Mouse (Mus musculus): ENCODE data around the gene Zfp36l2.
"Not testable (repeated sequence)": the region's sequence is repeated elsewhere in the genome, so short reads cannot be mapped to it uniquely, and the experiment has no call there.

Gene Zfp36l2

DNA sequence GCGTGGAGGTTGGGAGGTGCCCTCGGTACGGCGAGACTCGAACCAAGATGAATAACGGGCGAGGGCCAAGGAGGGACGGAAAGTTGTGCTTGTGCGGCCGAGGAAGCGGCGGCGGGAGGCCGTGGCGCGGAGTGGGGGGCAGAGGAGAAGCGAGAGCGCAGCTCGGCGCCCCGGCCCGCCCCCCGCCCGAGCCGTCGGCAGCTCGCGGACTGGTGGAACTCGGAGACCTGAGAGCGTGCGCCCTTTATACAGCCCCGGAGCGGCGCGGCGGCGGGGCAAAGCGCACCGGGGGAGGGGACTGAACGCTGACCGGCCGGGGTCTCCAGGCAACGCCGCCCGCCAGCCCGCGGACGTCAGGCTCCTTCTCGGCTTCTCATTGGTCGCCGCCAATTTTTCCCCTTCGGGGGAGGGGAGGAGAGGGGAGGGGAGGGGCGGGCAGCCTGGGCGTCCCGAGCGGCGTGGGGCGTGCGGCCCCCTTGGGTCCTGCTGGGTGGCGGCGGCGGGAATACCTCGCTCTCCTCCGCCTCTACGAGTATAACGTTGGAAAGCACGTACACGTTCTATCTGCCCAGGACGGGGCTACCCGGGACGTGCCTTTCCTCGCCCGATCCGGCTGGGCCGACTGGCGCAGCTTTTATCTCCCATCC lies at the start of gene Zfp36l2:
TSS of gene Zfp36l2 (minus strand) at position 221 of the 647 bp plus-strand sequence.
- peak; percentile 79 for DNase-seq (ENCODE audit: low read depth, low spot score)

DNA sequence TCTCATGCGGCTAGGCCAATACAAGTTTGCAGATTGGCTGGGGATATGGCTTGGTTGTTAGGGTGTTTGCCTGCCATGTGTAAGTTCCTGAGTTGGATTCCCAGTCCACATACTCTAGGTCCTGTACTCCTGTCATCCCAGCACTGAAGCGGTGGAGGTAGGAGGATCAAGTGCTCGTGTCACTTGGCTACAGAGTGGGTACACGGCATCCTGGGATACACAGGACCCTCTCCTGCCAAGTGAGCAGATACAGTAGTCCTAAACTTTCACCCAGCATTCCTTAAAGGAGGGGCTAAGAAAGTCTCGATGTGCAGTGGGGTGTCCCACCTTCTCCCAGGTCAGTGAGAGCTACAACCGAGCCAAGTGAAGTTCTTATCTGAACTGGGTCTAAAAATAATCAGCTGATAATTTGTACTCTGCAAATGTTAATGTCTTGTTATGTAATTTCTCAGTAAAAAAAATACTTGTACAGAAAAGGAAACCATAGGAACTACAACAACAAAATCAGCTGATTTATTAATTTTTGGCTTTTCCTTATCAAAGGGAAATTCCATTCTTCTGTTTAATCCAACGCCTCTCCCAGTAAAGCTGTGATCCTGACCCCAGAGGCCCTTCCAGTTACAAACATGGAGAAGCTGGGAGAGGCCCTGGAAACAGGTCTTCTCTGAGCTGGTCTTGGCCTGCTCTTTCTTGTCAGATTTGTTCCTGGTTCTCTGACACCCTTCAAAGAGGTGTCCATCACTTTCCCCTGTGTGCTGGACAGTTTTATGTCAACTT lies 49.2 kb upstream of the Zfp36l2 start:
- DNase-seq (ENCODE audit: low read depth, low spot score): no peak

- no peak for DNase-seq (ENCODE audit: low read depth, low spot score)
These were observed 47.7 kb upstream of the Zfp36l2 start for GRCm38 (mm10) chr17:84235399-84235928.

DNA sequence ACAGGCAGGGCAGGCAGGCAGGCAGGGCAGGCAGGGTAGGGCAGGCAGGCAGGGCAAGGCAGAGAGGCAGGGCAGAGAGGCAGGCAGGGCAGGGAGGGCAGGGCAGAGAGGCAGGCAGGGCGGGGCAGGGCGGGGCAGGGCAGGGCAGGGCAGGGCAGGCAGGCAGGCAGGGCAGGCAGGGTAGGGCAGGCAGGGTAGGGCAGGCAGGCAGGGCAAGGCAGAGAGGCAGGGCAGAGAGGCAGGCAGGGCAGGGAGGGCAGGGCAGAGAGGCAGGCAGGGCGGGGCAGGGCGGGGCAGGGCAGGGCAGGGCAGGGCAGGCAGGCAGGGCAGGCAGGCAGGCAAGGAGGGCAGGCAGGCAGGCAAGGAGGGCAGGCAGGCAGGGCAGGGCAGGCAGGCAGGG lies 47.0 kb upstream of the Zfp36l2 start:
- DNase-seq (ENCODE audit: low read depth, low spot score): not testable (repeated sequence)

DNA sequence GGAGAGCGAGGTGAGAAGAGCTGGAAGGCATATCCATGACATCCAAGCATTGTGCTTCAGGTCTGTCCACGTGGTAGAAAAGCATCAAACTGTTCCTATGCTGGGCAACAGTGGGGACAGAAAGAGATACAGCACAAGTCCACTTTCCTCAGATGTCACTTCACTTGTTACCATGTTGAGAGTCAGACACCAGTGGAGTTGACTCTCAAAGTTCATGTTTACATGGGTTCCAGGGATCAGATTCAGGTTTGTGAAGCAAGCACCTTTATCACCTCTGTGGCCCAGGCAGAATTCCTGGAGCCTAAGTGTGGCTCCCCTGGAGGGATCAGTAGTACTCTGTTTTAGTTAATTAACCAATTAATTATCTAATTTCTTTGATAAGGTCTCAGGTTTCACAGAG lies 46.0 kb upstream of the Zfp36l2 start:
- no peak for DNase-seq (ENCODE audit: low read depth, low spot score)

DNA sequence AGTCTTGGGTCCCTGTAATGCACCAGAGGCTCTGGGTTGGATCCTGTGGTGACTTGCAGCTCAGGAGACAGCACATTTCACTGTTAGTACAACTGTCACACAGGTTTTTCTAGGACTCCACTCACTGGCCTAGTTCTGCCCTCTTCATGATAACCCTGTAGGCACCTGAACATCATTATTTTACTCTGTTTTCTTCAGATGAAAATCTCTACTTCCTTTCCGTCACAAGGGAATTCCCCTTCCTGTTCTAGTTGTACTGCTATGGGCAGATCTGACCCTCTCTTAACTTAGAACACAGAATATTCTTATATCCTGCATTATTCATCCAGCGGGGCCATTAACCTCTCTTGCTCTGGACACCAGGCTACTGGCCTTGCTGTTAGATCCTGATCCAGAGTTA lies 43.6 kb upstream of the Zfp36l2 start:
- no peak for DNase-seq (ENCODE audit: low read depth, low spot score)

GRCm38 (mm10) chr17:84228223-84228622 lies 40.5 kb upstream of the Zfp36l2 start:
- DNase-seq (ENCODE audit: low read depth, low spot score): no peak

- no peak for DNase-seq (ENCODE audit: low read depth, low spot score)
These were observed 38.9 kb upstream of the Zfp36l2 start for GRCm38 (mm10) chr17:84226681-84227080.

DNA sequence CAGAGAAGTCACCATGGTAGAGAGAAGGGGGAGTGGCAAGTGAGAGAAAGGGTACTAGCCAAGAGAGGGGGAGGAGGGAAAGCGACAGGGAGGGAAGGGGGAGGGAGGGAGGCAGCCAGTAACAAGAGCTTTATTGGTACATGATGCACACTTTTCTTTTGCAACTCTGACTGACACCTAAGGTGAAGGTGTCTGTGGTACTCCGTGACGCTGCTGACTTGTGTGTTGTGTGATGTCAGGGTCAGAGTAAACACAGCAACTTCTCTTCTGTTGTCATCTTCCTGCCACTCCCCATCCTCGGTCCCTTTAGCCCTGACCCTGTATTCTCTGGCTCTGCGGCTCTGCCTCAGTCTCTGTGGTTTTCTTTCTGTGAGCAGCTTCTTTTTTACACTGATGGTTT lies 38.5 kb upstream of the Zfp36l2 start:
- no peak for DNase-seq (ENCODE audit: low read depth, low spot score)

- no peak for DNase-seq (ENCODE audit: low read depth, low spot score)
These were observed 36.6 kb upstream of the Zfp36l2 start for GRCm38 (mm10) chr17:84224217-84224887.

DNA sequence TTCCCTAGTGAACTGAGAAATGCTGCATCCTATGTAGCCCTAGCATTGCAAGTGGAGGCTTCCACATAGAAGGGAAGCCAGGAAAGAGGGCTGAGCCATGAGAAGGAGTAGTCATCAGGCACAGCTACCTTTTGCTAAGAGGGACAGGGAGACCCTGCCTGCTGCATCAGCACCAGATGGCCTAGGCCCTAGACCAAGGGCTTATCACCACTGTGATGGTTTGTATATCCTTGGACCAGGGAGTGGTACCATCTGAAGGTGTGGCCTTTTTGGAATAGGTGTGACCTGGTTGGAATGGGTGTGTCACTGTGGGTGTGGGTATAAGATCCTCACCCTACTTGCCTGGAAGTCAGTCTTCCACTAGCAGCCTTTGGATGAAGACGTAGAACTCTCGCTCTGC lies 31.1 kb upstream of the Zfp36l2 start:
- DNase-seq (ENCODE audit: low read depth, low spot score): not testable (repeated sequence)

GRCm38 (mm10) chr17:84217696-84218095 lies 29.9 kb upstream of the Zfp36l2 start:
- DNase-seq (ENCODE audit: low read depth, low spot score): no peak

GRCm38 (mm10) chr17:84215264-84215960 lies 27.7 kb upstream of the Zfp36l2 start:
- DNase-seq (ENCODE audit: low read depth, low spot score): no peak

GRCm38 (mm10) chr17:84213464-84213863 lies 25.7 kb upstream of the Zfp36l2 start:
- no peak for DNase-seq (ENCODE audit: low read depth, low spot score)

GRCm38 (mm10) chr17:84207611-84208010 lies 19.9 kb upstream of the Zfp36l2 start:
- no peak for DNase-seq (ENCODE audit: low read depth, low spot score)

- DNase-seq (ENCODE audit: low read depth, low spot score): no peak
These were observed 18.5 kb upstream of the Zfp36l2 start for GRCm38 (mm10) chr17:84206239-84206638.

DNA sequence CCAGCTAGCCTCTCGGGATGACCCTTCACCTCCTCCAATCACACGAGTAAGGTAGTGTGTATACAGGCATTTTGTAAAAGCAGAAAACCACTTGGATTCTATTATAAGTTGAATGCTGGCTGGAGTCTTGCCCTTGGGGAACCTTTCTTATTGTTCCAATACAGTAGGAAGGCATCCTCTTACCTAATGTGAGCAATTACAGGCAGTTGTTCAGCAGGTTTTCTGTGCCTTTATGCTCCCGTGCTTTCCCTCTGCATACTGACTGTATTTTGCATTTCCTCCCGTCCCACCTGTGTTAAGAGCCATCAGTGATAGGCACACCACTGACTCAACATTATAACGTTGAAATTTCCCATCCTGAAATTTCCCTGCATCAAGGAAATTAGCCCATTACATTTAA lies 17.2 kb upstream of the Zfp36l2 start:
- no peak for DNase-seq (ENCODE audit: low read depth, low spot score)

DNA sequence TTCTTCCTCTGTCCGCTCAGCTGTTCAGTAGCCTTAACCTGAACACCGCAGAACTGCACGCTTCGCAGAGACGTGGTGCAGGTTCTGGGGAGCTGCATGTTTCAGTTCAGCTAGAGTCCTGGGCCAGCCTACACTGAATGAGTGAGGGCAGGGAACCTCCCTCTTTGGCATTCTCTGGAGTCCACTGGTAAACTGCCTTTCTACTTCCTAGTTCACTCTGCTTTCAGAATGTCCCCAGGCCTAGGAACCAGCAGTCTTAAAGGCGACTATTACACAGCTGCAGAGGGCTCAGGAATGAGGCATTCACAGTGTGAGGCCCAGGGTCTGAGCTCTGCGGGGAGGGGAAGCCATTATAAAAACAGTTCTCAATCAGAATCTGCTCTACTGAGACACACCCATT lies 15.6 kb upstream of the Zfp36l2 start:
- no peak for DNase-seq (ENCODE audit: low read depth, low spot score)

DNA sequence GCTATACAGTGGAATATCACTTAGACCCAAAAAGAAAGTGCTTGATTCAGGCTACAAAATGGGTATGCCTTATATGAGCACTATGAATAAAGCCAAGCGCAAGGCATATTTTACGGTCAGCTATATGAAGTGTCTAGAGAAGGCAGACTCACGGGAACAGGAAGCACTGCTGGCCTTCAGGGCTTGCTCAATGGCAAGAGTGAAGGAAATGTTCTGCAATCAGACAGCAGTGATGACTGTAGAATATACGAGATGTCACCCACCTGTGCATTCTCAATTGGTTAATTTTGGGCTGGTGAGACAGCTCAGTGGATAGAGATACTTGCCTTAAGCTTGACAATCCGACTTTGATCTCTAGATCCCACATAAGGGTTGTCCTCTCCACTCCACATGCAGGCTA lies 13.4 kb upstream of the Zfp36l2 start:
- no peak for DNase-seq (ENCODE audit: low read depth, low spot score)

GRCm38 (mm10) chr17:84197912-84198344 lies 10.2 kb upstream of the Zfp36l2 start:
- DNase-seq (ENCODE audit: low read depth, low spot score): no peak

DNA sequence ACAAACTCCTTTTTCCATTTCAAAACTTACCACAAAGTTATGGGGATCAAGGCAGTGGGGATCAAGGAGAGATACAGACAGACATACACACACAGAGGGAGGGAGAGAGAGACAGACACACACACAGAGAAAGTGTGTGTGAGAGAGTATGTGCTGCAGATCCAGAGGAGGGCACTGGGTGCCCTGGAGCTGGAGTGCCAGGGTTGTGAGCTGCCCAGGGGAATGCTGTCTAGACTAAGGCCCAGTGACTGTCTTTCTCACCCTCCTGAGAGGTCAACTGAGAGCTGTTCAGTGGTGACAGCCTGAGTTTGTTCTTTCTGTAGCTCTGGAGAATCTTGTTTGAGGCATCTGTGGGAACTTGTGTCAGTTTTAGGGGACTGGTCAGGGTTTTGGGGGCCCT lies 8.6 kb upstream of the Zfp36l2 start:
- no peak for DNase-seq (ENCODE audit: low read depth, low spot score)

DNA sequence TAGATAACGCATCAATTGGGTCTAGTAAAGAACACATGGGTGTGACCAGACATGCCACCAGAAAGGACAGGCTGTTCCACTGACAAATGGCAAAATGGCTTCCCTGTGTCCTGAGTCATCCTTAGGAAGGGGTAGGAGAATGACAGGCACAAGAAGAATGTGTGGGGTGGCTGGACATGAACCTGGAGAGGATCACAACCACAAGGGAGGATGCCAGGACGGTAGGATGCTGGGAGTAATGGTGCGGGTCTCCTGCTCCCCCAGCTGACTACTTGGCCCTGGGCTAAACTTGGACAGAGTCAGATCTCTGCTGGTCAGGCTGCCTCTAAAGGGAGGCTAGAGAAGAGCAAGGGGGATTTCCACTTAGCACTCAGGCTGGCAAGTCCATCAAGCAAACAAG lies 8.1 kb upstream of the Zfp36l2 start:
- no peak for DNase-seq (ENCODE audit: low read depth, low spot score)
